Mouse (Mus musculus) hindbrain, embryonic 16.5 days (tissue): ENCODE measurements around the gene Fam131b. TPM values are rescaled to one million over a fixed set of nuclear protein-coding genes. Genes with fewer than 3 reads are reported as not detected.

Source experiments
- ATAC-seq: fragments of 200-750 bp; cut with Nextera tagmentation; 2 replicates; pipeline ENCODE4 v1.8.0; 2017; ENCODE audit warnings: moderate TSS enrichment, moderate library complexity
- H3K27ac ChIP-seq: fragments of 300-500 bp; sonication (generic); 2 replicates; pipeline ENCODE4 v1.5.1; 2014; ENCODE audit warnings: low read depth, mild to moderate bottlenecking, control low read depth, low read length, moderate library complexity
- H3K27me3 ChIP-seq: fragments of 300-500 bp; sonication (generic); replicated peaks from 2 replicates; pipeline ENCODE4 v1.6.1; 2014; ENCODE audit warnings: low read length; ENCODE audit not compliant: control insufficient read depth, insufficient read depth
- H3K36me3 ChIP-seq: fragments of 300-500 bp; sonication (generic); 2 replicates; pipeline ENCODE4 v1.6.1; 2014; ENCODE audit warnings: mild to moderate bottlenecking, low read length, moderate library complexity, mixed read lengths; ENCODE audit not compliant: control insufficient read depth, insufficient read depth
- H3K4me1 ChIP-seq: fragments of 300-500 bp; sonication (generic); 2 replicates; pipeline ENCODE4 v1.6.1; 2014; ENCODE audit warnings: low read depth, low read length; ENCODE audit not compliant: control insufficient read depth, insufficient read depth
- H3K4me2 ChIP-seq: fragments of 300-500 bp; sonication (generic); 2 replicates; pipeline ENCODE4 v1.6.1; 2014; ENCODE audit warnings: mild to moderate bottlenecking, low read length, control low read depth, moderate library complexity
- H3K4me3 ChIP-seq: fragments of 300-500 bp; sonication (generic); 2 replicates; pipeline ENCODE4 v1.5.1; 2014; ENCODE audit warnings: mild to moderate bottlenecking, low read length, control low read depth, moderate library complexity
- H3K9ac ChIP-seq: fragments of 300-500 bp; sonication (generic); 2 replicates; pipeline ENCODE4 v1.6.1; 2014; ENCODE audit warnings: low read depth, mild to moderate bottlenecking, control low read depth, low read length, moderate library complexity
- H3K9me3 ChIP-seq: fragments of 300-500 bp; sonication (generic); 2 replicates; pipeline ENCODE4 v1.6.1; 2014; ENCODE audit warnings: mild to moderate bottlenecking, low read length, moderate library complexity; ENCODE audit not compliant: control insufficient read depth
- WGBS: fragments of 180-500 bp; shearing (Covaris S2); extraction: QIAGEN DNeasy Blood & Tissue Kit; methylation state at CpG from one replicate; pipeline ENCODE4 v1.1.7; 2014; 5-methylcytosine and 5-hydroxymethylcytosine counted together
- polyA plus RNA-seq: library from polyadenylated mRNA; unstranded; fragments of >200 nt; fragmentation: Nextera tagmentation; extraction: Ambion mirVana; gene quantifications from 2 replicates; pipeline ENCODE4 v1.2.1, GENCODE M21; 2015

Fam131b gene
- polyA plus RNA-seq, 1 experiment from 2014 or later: 7.3 TPM

GRCm38 (mm10) chr6:42318293-42318692 is 6.2 kb downstream of the Fam131b start:
- no peaks in the 10 kb centered on the region for H3K27me3 ChIP-seq
- H3K4me1 ChIP-seq: peaks cover 11% of the 10 kb centered on the region
- no peak overlapping the region for H3K9ac ChIP-seq
- 91% methylated on average over 4 of the region's 4 CpGs for WGBS
- no peak for ATAC-seq
- H3K9me3 ChIP-seq: no peaks in the 10 kb centered on the region
- no peak overlapping the region for H3K4me2 ChIP-seq
- H3K4me3 ChIP-seq: no peak overlapping the region
- H3K27ac ChIP-seq: no peak overlapping the region
- peaks cover 8% of the 10 kb centered on the region for H3K36me3 ChIP-seq

- 91% methylated on average over 2 of the region's 2 CpGs for WGBS
- Histone ChIP-seq H3K9me3 (no peaks in the 10 kb centered on the region), H3K27ac (no peak overlapping the region), H3K27me3 (no peaks in the 10 kb centered on the region), H3K4me3 (no peak overlapping the region), H3K36me3 (peaks cover 12% of the 10 kb centered on the region), H3K4me1 (no peaks in the 10 kb centered on the region), H3K4me2 (no peak overlapping the region), H3K9ac (no peak overlapping the region)
- no peak for ATAC-seq
Measured at GRCm38 (mm10) chr6:42310427-42311053, 13.9 kb downstream of the Fam131b start.

- Histone ChIP-seq H3K4me3 (no peak overlapping the region), H3K4me2 (no peak overlapping the region), H3K27ac (no peak overlapping the region), H3K36me3 (peaks cover 12% of the 10 kb centered on the region), H3K9me3 (no peaks in the 10 kb centered on the region), H3K9ac (no peak overlapping the region), H3K27me3 (no peaks in the 10 kb centered on the region), H3K4me1 (no peaks in the 10 kb centered on the region)
- no peak for ATAC-seq
- WGBS: 47% methylated on average over 8 of the region's 8 CpGs
Measured at GRCm38 (mm10) chr6:42309816-42310378, 14.5 kb downstream of the Fam131b start.

GRCm38 (mm10) chr6:42299362-42299761 is 25.1 kb downstream of the Fam131b start:
- no peak for ATAC-seq
- H3K36me3 ChIP-seq: peaks cover 3% of the 10 kb centered on the region; the same call in 1 of the 2 replicates

GRCm38 (mm10) chr6:42295549-42296094 is 28.8 kb downstream of the Fam131b start:
- no peaks in the 10 kb centered on the region for H3K4me1 ChIP-seq
- no peaks in the 10 kb centered on the region for H3K27me3 ChIP-seq
- peaks cover 3% of the 10 kb centered on the region; the same call in 1 of the 2 replicates for H3K36me3 ChIP-seq
- no peak overlapping the region for H3K9ac ChIP-seq
- no peak overlapping the region for H3K4me3 ChIP-seq
- ATAC-seq: no peak
- WGBS: 86% methylated on average over 3 of the region's 3 CpGs
- no peaks in the 10 kb centered on the region for H3K9me3 ChIP-seq
- H3K27ac ChIP-seq: no peak overlapping the region
- H3K4me2 ChIP-seq: no peak overlapping the region

More at GRCm38 (mm10) chr6:42299362-42299761, 25.1 kb downstream of the Fam131b start:
- no peak overlapping the region for H3K4me3 ChIP-seq
- no peak overlapping the region for H3K27ac ChIP-seq
- no peaks in the 10 kb centered on the region for H3K4me1 ChIP-seq
- no peak overlapping the region for H3K9ac ChIP-seq
- WGBS: 97% methylated on average over 5 of the region's 5 CpGs
- no peaks in the 10 kb centered on the region for H3K9me3 ChIP-seq
- no peaks in the 10 kb centered on the region for H3K27me3 ChIP-seq
- H3K4me2 ChIP-seq: no peak overlapping the region

GRCm38 (mm10) chr6:42293327-42293726 is 31.1 kb downstream of the Fam131b start:
- ATAC-seq: no peak
- H3K4me1 ChIP-seq: no peaks in the 10 kb centered on the region
- WGBS: 91% methylated on average over 6 of the region's 6 CpGs
- no peak overlapping the region for H3K4me2 ChIP-seq
- no peak overlapping the region for H3K4me3 ChIP-seq
- no peaks in the 10 kb centered on the region for H3K36me3 ChIP-seq
- no peaks in the 10 kb centered on the region for H3K27me3 ChIP-seq
- no peaks in the 10 kb centered on the region for H3K9me3 ChIP-seq
- H3K27ac ChIP-seq: no peak overlapping the region
- H3K9ac ChIP-seq: no peak overlapping the region

GRCm38 (mm10) chr6:42287562-42287961 is 36.9 kb downstream of the Fam131b start:
- H3K9me3 ChIP-seq: no peaks in the 10 kb centered on the region
- H3K9ac ChIP-seq: no peak overlapping the region
- ATAC-seq: no peak
- H3K4me2 ChIP-seq: no peak overlapping the region
- H3K4me3 ChIP-seq: no peak overlapping the region
- H3K36me3 ChIP-seq: peaks cover 4% of the 10 kb centered on the region; the same call in 1 of the 2 replicates
- no peak overlapping the region for H3K27ac ChIP-seq
- H3K4me1 ChIP-seq: no peaks in the 10 kb centered on the region
- H3K27me3 ChIP-seq: no peaks in the 10 kb centered on the region

GRCm38 (mm10) chr6:42286448-42286847 is 38.0 kb downstream of the Fam131b start, which contains the start of gene Clcn1:
Gene Clcn1, plus strand, starts transcription at chr6:42286685.
- no peaks in the 10 kb centered on the region for H3K27me3 ChIP-seq
- no peak within 1 kb of the TSS for H3K4me3 ChIP-seq
- H3K4me1 ChIP-seq: no peaks in the 10 kb centered on the region
- H3K27ac ChIP-seq: no peak within 1 kb of the TSS
- no peak within 1 kb of the TSS for H3K4me2 ChIP-seq
- peaks cover 4% of the 10 kb centered on the region; the same call in 1 of the 2 replicates for H3K36me3 ChIP-seq
- 72% methylated on average over 4 of the region's 5 CpGs for WGBS
- H3K9me3 ChIP-seq: no peaks in the 10 kb centered on the region
- H3K9ac ChIP-seq: no peak within 1 kb of the TSS
- peak; percentile 46; the same call in 1 of the 2 replicates for ATAC-seq

- H3K36me3 ChIP-seq: peaks cover 16% of the 10 kb centered on the region
Measured at GRCm38 (mm10) chr6:42282865-42283528, 41.4 kb downstream of the Fam131b start.

More at GRCm38 (mm10) chr6:42282865-42283528, 41.4 kb downstream of the Fam131b start:
- Histone ChIP-seq H3K9ac (no peak overlapping the region), H3K4me3 (no peak overlapping the region), H3K4me1 (no peaks in the 10 kb centered on the region), H3K9me3 (no peaks in the 10 kb centered on the region), H3K4me2 (no peak overlapping the region), H3K27ac (no peak overlapping the region), H3K27me3 (no peaks in the 10 kb centered on the region)
- WGBS: 84% methylated on average over 5 of the region's 5 CpGs
- peak; percentile 19; the same call in 1 of the 2 replicates for ATAC-seq
